Mouse (Mus musculus) G1E-ER4 (cell line): ENCODE results near the gene Tmco4. TPM values are rescaled to one million over a fixed set of nuclear protein-coding genes. Genes with fewer than 3 reads are reported as not detected.

Source experiments
- GATA1 ChIP-seq: IDR thresholded peaks from one replicate; pipeline ENCODE4 v1.8.0; 2012; ENCODE audit warnings: low read length, inconsistent platforms
- polyA plus RNA-seq: library from polyadenylated mRNA; stranded (reverse); fragments of >175 nt; gene quantifications from 2 replicates; pipeline ENCODE4 v1.2.3, GENCODE M21; 2012

Gene Tmco4
- polyA plus RNA-seq, 1 experiment = 16.4 TPM

- TF ChIP-seq GATA1 = no peak
Measured at GRCm38 (mm10) chr4:138998611-138999010, 25.9 kb downstream of the Tmco4 start.

GRCm38 (mm10) chr4:139001026-139001425 lies 28.3 kb downstream of the Tmco4 start:
- TF ChIP-seq GATA1 = no peak

- no peak for TF ChIP-seq GATA1
Measured at GRCm38 (mm10) chr4:139001433-139001832, 28.7 kb downstream of the Tmco4 start.

GRCm38 (mm10) chr4:139004067-139004466 lies 31.4 kb downstream of the Tmco4 start:
- TF ChIP-seq GATA1 = no peak

- TF ChIP-seq GATA1 = no peak
Measured at GRCm38 (mm10) chr4:139005214-139005613, 32.5 kb downstream of the Tmco4 start.

- no peak for TF ChIP-seq GATA1
Measured at GRCm38 (mm10) chr4:139007353-139007752, 34.7 kb downstream of the Tmco4 start.

- no peak for TF ChIP-seq GATA1
Measured at GRCm38 (mm10) chr4:139007981-139008536, 35.4 kb downstream of the Tmco4 start.

- TF ChIP-seq GATA1 = no peak
Measured at GRCm38 (mm10) chr4:139011201-139011702, 38.6 kb downstream of the Tmco4 start.

- no peak for TF ChIP-seq GATA1
Measured at GRCm38 (mm10) chr4:139013281-139013680, 40.6 kb downstream of the Tmco4 start.

GRCm38 (mm10) chr4:139014793-139015192 lies 42.1 kb downstream of the Tmco4 start:
- no peak for TF ChIP-seq GATA1

GRCm38 (mm10) chr4:139018388-139018787 lies 45.7 kb downstream of the Tmco4 start:
- TF ChIP-seq GATA1 = no peak

- no peak for TF ChIP-seq GATA1
Measured at GRCm38 (mm10) chr4:139018976-139019375, 46.3 kb downstream of the Tmco4 start.

- TF ChIP-seq GATA1 = peak; percentile 63
Measured at GRCm38 (mm10) chr4:139019413-139019812, 46.7 kb downstream of the Tmco4 start.

- TF ChIP-seq GATA1 = no peak
Measured at GRCm38 (mm10) chr4:139020385-139020784, 47.7 kb downstream of the Tmco4 start.

- TF ChIP-seq GATA1 = no peak
Measured at GRCm38 (mm10) chr4:139024379-139024778, 51.7 kb downstream of the Tmco4 start.

GRCm38 (mm10) chr4:139030675-139031074 lies 58.0 kb downstream of the Tmco4 start:
- TF ChIP-seq GATA1 = no peak

- no peak for TF ChIP-seq GATA1
Measured at GRCm38 (mm10) chr4:139032521-139032920, 59.8 kb downstream of the Tmco4 start.
